Mouse (Mus musculus) MEL (cell line): ENCODE measurements around the gene Wnt1.

Experiments
- CTCF ChIP-seq, 3 experiments: IDR thresholded peaks in 2 of 3; conservative IDR thresholded peaks in 1 of 3; 2 replicates each; pipeline ENCODE4 v1.5.1; 2011 to 2012; ENCODE audit warnings: low read length in 3 of 3, low read depth in 2 of 3, mild to moderate bottlenecking in 2 of 3, improper control_type of control experiment in 1 of 3, inconsistent platforms in 1 of 3, mixed read lengths in 1 of 3, moderate library complexity in 1 of 3; ENCODE audit not compliant: control insufficient read depth in 1 of 3, insufficient read depth in 1 of 3, poor library complexity in 1 of 3, severe bottlenecking in 1 of 3
- MEF2A ChIP-seq: IDR thresholded peaks from 2 replicates; pipeline ENCODE4 v1.6.1; 2014; ENCODE audit warnings: low read depth, mild to moderate bottlenecking, inconsistent platforms, low read length, improper control_type of control experiment; ENCODE audit not compliant: poor library complexity, insufficient replicate concordance, severe bottlenecking; ENCODE audit errors: extremely low read depth
- MXI1 ChIP-seq: IDR thresholded peaks from 2 replicates; pipeline ENCODE4 v1.6.1; 2011; ENCODE audit warnings: mild to moderate bottlenecking, low read depth, low read length, improper control_type of control experiment
- RCOR1 ChIP-seq: IDR thresholded peaks from 2 replicates; pipeline ENCODE4 v1.6.1; 2012; ENCODE audit warnings: low read depth, mild to moderate bottlenecking, inconsistent platforms, low read length, improper control_type of control experiment
- SIN3A ChIP-seq: IDR thresholded peaks from 2 replicates; pipeline ENCODE4 v1.6.1; 2012; ENCODE audit warnings: low read length, improper control_type of control experiment, inconsistent platforms
- ZMIZ1 ChIP-seq: IDR thresholded peaks from 2 replicates; pipeline ENCODE4 v1.6.1; 2012; ENCODE audit warnings: low read depth, mild to moderate bottlenecking, inconsistent platforms, low read length, improper control_type of control experiment, moderate library complexity

GRCm38 (mm10) chr15:98837743-98838103, 48.1 kb downstream of the Wnt1 start:
- TF ChIP-seq CTCF (IDR thresholded peaks at IDR 0.05 in 2 of 3, conservative IDR thresholded peaks at IDR 0.05 in 1 of 3; ENCODE audit: control insufficient read depth in 1 of 3, insufficient read depth in 1 of 3, low read depth in 2 of 3, low read length in 3 of 3, poor library complexity in 1 of 3, severe bottlenecking in 1 of 3) (no peak), MXI1 (no peak), MEF2A (no peak), SIN3A (no peak), RCOR1 (no peak), ZMIZ1 (no peak)
